Mouse (Mus musculus): Measurements from ENCODE around the gene AA792892.
"Not testable (repeated sequence)": the region's sequence is repeated elsewhere in the genome, so short reads cannot be mapped to it uniquely, and the experiment has no call there.

Gene AA792892

DNA sequence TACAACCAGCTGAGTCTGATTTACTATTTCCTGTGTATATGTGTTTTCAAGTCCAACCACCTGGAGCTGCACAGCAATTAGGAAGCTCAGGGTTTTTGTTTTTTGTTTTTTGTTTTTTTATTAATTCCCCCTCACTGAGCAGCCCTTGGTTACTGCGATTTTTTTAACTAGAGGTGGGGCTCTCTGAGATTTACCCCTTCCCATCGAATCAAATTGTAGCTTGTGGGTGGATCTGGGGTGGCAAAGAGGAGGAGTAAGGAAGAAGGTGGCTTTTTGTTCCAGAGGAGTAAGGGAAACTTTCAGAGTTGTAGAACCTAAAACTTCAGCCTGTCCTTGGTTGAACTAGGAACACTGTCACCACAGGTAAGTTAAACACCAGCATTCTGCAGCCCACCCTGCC lies at the start of gene AA792892:
TSS of gene AA792892 (plus strand) at position 301 of the 400 bp plus-strand sequence.
- DNase-seq, result not testable (repeated sequence)

DNA sequence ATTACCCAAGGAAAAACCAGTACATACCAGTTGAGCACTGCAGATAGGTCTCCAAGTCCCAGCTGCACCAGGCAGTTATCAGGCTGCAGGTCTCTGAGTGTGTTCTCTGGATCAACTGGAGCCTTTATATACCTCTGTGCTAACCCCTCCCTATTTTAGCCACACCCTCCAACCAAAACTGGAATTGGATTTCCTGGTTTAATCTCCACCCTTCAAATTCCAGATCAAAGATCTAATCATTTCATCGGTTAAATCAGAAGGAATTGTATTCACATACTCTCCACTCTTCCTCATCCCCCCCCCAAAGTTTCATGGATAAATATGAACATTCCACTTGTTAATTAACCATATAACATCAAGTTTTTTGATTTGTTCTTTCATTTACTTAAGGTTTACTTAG lies 32.9 kb upstream of the AA792892 start, which contains the start of gene A430089I19Rik:
TSS of gene A430089I19Rik (minus strand) at position 101 of the 400 bp plus-strand sequence.
- DNase-seq, result not testable (repeated sequence)

DNA sequence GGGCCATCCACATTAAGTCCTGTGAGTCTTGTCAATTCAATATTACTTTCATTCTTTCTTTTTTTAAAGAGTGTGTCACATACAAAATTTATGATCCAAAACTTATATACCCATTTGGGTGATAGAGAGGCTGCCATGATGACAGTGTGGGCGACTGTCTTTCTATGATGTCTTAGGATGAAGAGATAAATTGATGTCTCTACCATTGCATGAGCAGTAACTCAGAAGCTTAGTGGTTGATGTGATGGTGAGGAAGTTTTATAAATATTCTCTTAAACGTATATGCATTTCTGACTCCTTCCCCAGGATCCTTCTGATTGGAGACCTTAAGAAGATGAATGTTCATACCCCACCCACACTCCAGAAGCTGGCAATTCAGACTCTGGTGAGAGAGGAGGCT lies 25.4 kb upstream of the AA792892 start, which contains the start of gene Gm6502:
TSS of gene Gm6502 (plus strand) at position 301 of the 400 bp plus-strand sequence.
- not testable (repeated sequence) for DNase-seq

Measured in right cerebral cortex, postnatal 25 days (tissue).